Mouse (Mus musculus): ENCODE results near the gene Pnmal1. TPM values are rescaled to one million over a fixed set of nuclear protein-coding genes. Genes with fewer than 3 reads are reported as not detected.
A peak's percentile ranks its signal among the peaks of the same experiment; 100 is the strongest.

Gene Pnmal1
- 47.9 and 53.1 TPM in 2 replicates for polyA plus RNA-seq (2015; fragmentation: Nextera tagmentation; extraction: Ambion mirVana)

- H3K9ac ChIP-seq (replicated peaks) = peak within 1 kb of the TSS; percentile 51
- WGBS = 9% methylated on average over 17 of the region's 17 CpGs
- peaks cover 56% of the 10 kb centered on the region for H3K4me1 ChIP-seq
- peak within 1 kb of the TSS; percentile 80 for H3K4me2 ChIP-seq (replicated peaks)
- peak; percentile 93 for ATAC-seq (replicated peaks)
- H3K36me3 ChIP-seq = no peaks in the 10 kb centered on the region
- H3K27me3 ChIP-seq = no peaks in the 10 kb centered on the region
- peak within 1 kb of the TSS; percentile 91 for H3K27ac ChIP-seq (replicated peaks)
- no peaks in the 10 kb centered on the region for H3K9me3 ChIP-seq
- H3K4me3 ChIP-seq = peak within 1 kb of the TSS; percentile 46
Observed at GRCm38 (mm10) chr7:16959539-16960187, at the start of gene Pnmal1. Gene Pnmal1, plus strand, starts transcription at chr7:16959679.

- H3K9ac ChIP-seq (replicated peaks) = no peak overlapping the region
Observed at GRCm38 (mm10) chr7:16909909-16910308, 49.6 kb upstream of the Pnmal1 start.

GRCm38 (mm10) chr7:16911904-16912303, 47.6 kb upstream of the Pnmal1 start:
- no peak overlapping the region for H3K27ac ChIP-seq (replicated peaks)
- H3K4me2 ChIP-seq (replicated peaks) = no peak overlapping the region
- H3K9me3 ChIP-seq = no peaks in the 10 kb centered on the region
- H3K4me3 ChIP-seq = no peak overlapping the region
- H3K4me1 ChIP-seq = no peaks in the 10 kb centered on the region
- 85% methylated on average over 3 of the region's 3 CpGs for WGBS
- ATAC-seq (replicated peaks) = no peak
- H3K36me3 ChIP-seq = peaks cover 26% of the 10 kb centered on the region
- no peak overlapping the region for H3K9ac ChIP-seq (replicated peaks)
- no peaks in the 10 kb centered on the region for H3K27me3 ChIP-seq

More at GRCm38 (mm10) chr7:16909909-16910308, 49.6 kb upstream of the Pnmal1 start:
- ATAC-seq (replicated peaks) = no peak
- peaks cover 8% of the 10 kb centered on the region for H3K36me3 ChIP-seq
- 62% methylated on average over 10 of the region's 10 CpGs for WGBS
- no peak overlapping the region for H3K4me2 ChIP-seq (replicated peaks)
- no peaks in the 10 kb centered on the region for H3K4me1 ChIP-seq
- H3K27ac ChIP-seq (replicated peaks) = no peak overlapping the region
- H3K27me3 ChIP-seq = no peaks in the 10 kb centered on the region
- no peak overlapping the region for H3K4me3 ChIP-seq
- H3K9me3 ChIP-seq = no peaks in the 10 kb centered on the region

GRCm38 (mm10) chr7:16912360-16912759, 47.1 kb upstream of the Pnmal1 start:
- 87% methylated on average over 6 of the region's 6 CpGs for WGBS
- peaks cover 30% of the 10 kb centered on the region for H3K36me3 ChIP-seq
- no peak overlapping the region for H3K27ac ChIP-seq (replicated peaks)
- no peak for ATAC-seq (replicated peaks)
- no peak overlapping the region for H3K9ac ChIP-seq (replicated peaks)
- no peaks in the 10 kb centered on the region for H3K4me1 ChIP-seq
- H3K27me3 ChIP-seq = no peaks in the 10 kb centered on the region
- no peak overlapping the region for H3K4me3 ChIP-seq
- H3K9me3 ChIP-seq = no peaks in the 10 kb centered on the region
- H3K4me2 ChIP-seq (replicated peaks) = no peak overlapping the region

GRCm38 (mm10) chr7:16913806-16914452, 45.5 kb upstream of the Pnmal1 start:
- peaks cover 45% of the 10 kb centered on the region for H3K36me3 ChIP-seq
- H3K27ac ChIP-seq (replicated peaks) = peak overlapping the region; percentile 29; the same call in 1 of the 2 replicates
- no peak overlapping the region for H3K9ac ChIP-seq (replicated peaks)
- H3K9me3 ChIP-seq = no peaks in the 10 kb centered on the region
- no peak overlapping the region for H3K4me3 ChIP-seq
- H3K4me1 ChIP-seq = peaks cover 7% of the 10 kb centered on the region
- no peak overlapping the region for H3K4me2 ChIP-seq (replicated peaks)
- ATAC-seq (replicated peaks) = peak; percentile 55
- WGBS = 41% methylated on average over 10 of the region's 10 CpGs
- no peaks in the 10 kb centered on the region for H3K27me3 ChIP-seq

GRCm38 (mm10) chr7:16914453-16915343, 44.8 kb upstream of the Pnmal1 start:
- H3K4me1 ChIP-seq = peaks cover 13% of the 10 kb centered on the region
- no peak overlapping the region for H3K9ac ChIP-seq (replicated peaks)
- peak overlapping the region; percentile 29; the same call in 1 of the 2 replicates for H3K27ac ChIP-seq (replicated peaks)
- no peak for ATAC-seq (replicated peaks)
- WGBS = 81% methylated on average over 18 of the region's 18 CpGs
- H3K9me3 ChIP-seq = no peaks in the 10 kb centered on the region
- H3K36me3 ChIP-seq = peaks cover 50% of the 10 kb centered on the region
- H3K4me2 ChIP-seq (replicated peaks) = no peak overlapping the region
- H3K4me3 ChIP-seq = no peak overlapping the region
- H3K27me3 ChIP-seq = no peaks in the 10 kb centered on the region

- Histone ChIP-seq H3K36me3 (peaks cover 50% of the 10 kb centered on the region), H3K4me3 (no peak overlapping the region), H3K27me3 (no peaks in the 10 kb centered on the region), H3K4me1 (peaks cover 23% of the 10 kb centered on the region), H3K27ac (replicated peaks) (no peak overlapping the region), H3K4me2 (replicated peaks) (no peak overlapping the region), H3K9me3 (no peaks in the 10 kb centered on the region), H3K9ac (replicated peaks) (no peak overlapping the region)
- no peak for ATAC-seq (replicated peaks)
- WGBS = 93% methylated on average over 32 of the region's 32 CpGs
Observed at GRCm38 (mm10) chr7:16915461-16916340, 43.8 kb upstream of the Pnmal1 start.

GRCm38 (mm10) chr7:16916342-16917265, 42.9 kb upstream of the Pnmal1 start:
- H3K36me3 ChIP-seq = peaks cover 50% of the 10 kb centered on the region
- no peak overlapping the region for H3K4me3 ChIP-seq
- no peak overlapping the region for H3K9ac ChIP-seq (replicated peaks)
- 84% methylated on average over 30 of the region's 30 CpGs for WGBS
- no peaks in the 10 kb centered on the region for H3K27me3 ChIP-seq
- H3K9me3 ChIP-seq = no peaks in the 10 kb centered on the region
- H3K4me1 ChIP-seq = peaks cover 32% of the 10 kb centered on the region
- ATAC-seq (replicated peaks) = no peak
- H3K27ac ChIP-seq (replicated peaks) = no peak overlapping the region
- no peak overlapping the region for H3K4me2 ChIP-seq (replicated peaks)

- Histone ChIP-seq H3K4me3 (no peak overlapping the region), H3K4me2 (replicated peaks) (no peak overlapping the region), H3K27me3 (no peaks in the 10 kb centered on the region), H3K9ac (replicated peaks) (no peak overlapping the region), H3K36me3 (peaks cover 50% of the 10 kb centered on the region), H3K9me3 (no peaks in the 10 kb centered on the region), H3K4me1 (peaks cover 40% of the 10 kb centered on the region), H3K27ac (replicated peaks) (no peak overlapping the region)
- 85% methylated on average over 11 of the region's 11 CpGs for WGBS
- ATAC-seq (replicated peaks) = no peak
Observed at GRCm38 (mm10) chr7:16917447-16917846, 42.0 kb upstream of the Pnmal1 start.

GRCm38 (mm10) chr7:16918014-16918413, 41.5 kb upstream of the Pnmal1 start:
- Histone ChIP-seq H3K4me1 (peaks cover 44% of the 10 kb centered on the region), H3K36me3 (peaks cover 50% of the 10 kb centered on the region), H3K27ac (replicated peaks) (no peak overlapping the region), H3K27me3 (no peaks in the 10 kb centered on the region), H3K9me3 (no peaks in the 10 kb centered on the region), H3K9ac (replicated peaks) (no peak overlapping the region), H3K4me2 (replicated peaks) (no peak overlapping the region), H3K4me3 (no peak overlapping the region)
- no peak for ATAC-seq (replicated peaks)
- 62% methylated on average over 9 of the region's 9 CpGs for WGBS

All from forebrain, embryonic 15.5 days (tissue).